Mouse (Mus musculus) cerebellum, adult 2 months (tissue): ENCODE results near the gene Tmem216.

ENCODE experiments used
- CTCF ChIP-seq: fragments of 200-500 bp; IDR thresholded peaks from 2 replicates; pipeline ENCODE4 v1.5.1; 2011; ENCODE audit warnings: low read depth, mild to moderate bottlenecking, control low read depth, low read length, moderate library complexity, borderline replicate concordance; ENCODE audit not compliant: insufficient read depth
- POLR2A ChIP-seq: fragments of 200-500 bp; IDR thresholded peaks from 2 replicates; pipeline ENCODE4 v1.6.1; 2011; ENCODE audit warnings: low read length, control low read depth, borderline replicate concordance; ENCODE audit not compliant: insufficient read depth

- no peak for TF ChIP-seq CTCF
- no peak for TF ChIP-seq POLR2A
Measured at GRCm38 (mm10) chr19:10590301-10590700, 34.3 kb upstream of the Tmem216 start.
